Mouse (Mus musculus) layer of hippocampus, adult 18-20 months (tissue): ENCODE measurements around the gene Krt20. TPM values are rescaled to one million over a fixed set of nuclear protein-coding genes. Genes with fewer than 3 reads are reported as not detected.

ENCODE experiments used
- DNase-seq, 2 experiments: peaks; one replicate each; pipeline ENCODE4 v3.0.0; 2022; ENCODE audit warnings: low spot score in 2 of 2
- total RNA-seq, 2 experiments: library from RNA; stranded (reverse); gene quantifications; 2 replicates each; pipeline ENCODE4 v1.2.3; 2021

Krt20 gene
- total RNA-seq, 2 experiments from 2014 or later, result not detected

DNA sequence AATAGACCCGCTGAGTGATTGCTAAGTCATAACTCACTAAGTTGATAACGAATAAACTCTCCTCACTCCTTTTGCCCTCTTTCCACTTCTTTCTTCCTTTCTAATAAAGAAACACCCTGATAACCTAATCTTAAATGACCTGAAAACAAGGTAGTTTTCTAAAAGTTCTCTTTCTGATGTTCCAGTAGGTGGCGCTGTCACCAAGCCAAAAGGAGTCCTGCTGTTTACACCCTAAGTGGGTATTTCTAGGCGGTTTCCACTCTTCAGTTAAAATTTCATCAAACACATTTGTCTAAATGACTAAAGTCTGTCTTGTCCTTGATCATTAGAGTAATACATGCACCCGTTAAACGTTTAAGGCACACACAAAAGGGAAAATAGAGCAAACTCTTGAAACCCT, 24.7 kb downstream of the Krt20 start:
- DNase-seq, result peak in 1 of 2 experiments; percentile 49

DNA sequence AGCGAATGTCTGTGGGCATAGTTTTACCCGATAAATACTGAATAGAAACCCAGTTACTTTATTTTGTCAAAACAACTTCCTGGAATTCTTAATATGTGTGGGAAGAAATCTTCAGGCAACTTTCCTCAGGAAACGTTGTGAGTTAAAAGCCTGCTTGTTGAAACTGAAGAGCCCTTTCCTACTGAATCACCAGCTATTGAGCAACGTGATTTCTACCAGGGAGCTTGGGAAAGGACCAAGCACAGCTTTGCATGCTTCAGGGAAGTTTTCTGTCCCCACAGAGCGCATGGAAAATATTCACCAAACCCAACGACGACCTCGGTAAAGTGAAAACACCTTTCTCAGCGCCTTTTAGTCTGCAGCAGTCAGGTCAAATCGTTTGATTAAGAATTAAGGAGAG, 31.8 kb downstream of the Krt20 start:
- DNase-seq, result no peak

DNA sequence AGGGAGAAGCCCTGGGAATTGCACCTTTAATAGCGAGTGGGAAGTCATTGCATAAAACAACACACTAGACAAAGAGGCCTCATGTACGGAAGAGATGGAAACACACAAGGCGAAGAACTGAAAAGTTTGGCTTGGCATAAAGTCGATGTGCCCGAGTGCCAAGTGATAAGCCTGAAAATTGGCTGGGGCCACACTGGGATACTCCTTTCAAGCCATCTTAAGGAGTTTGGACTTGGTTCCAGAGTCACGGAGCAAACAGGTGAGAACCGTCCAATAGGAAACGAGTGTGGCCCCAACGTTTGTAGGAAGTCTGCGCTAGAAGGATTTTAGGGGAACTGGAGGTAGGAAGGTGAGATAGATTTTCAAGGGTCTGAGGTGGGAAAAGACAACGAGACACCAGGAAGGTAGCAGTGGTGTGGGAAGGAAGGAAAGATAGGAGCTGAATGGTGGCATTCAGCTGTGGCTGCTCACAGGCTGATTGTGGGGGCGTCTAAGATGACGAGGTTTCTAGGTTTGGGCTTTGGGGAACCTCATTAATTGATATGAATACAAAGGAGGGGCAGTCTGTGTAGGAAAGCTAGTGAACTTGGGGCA, 37.9 kb downstream of the Krt20 start:
- no peak for DNase-seq

DNA sequence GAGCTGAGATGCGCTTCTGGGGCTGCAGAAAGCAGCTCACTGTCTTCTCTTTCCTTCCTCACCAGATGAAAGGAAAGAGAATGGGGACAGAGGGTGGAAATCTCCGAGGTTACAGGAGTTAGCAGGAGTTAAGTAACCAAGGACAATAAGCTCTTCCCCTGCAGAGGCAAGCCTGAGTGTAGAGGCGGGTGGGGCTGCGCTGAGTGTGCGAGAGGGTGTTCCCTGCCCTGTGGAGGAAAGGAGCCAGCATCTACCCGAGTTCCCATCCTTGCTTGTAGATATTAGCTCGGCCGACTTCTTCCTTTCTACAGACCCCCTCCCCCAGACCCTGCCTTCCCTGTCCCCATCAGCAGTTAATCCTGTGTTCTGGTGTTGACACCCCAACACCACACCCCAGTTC, 39.1 kb downstream of the Krt20 start:
- no peak for DNase-seq

DNA sequence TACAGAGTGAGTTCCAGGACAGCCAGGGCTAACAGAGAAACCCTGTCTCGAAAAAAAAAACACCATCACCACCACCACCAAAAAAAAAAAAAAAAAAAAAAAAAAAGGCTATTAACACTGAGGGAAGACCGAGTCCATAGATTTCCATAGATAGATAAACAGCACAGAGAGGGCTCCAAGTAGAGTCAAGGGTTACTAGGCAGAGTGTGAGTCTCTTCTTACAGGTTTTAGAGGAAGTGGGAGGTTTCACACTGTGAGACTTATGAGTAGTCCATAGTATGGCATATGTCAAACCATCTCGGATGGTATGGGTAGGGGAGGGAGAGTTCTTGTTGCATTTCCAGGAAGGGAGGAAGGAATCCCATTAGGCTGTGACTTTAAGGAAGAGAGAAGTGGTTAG, 39.9 kb downstream of the Krt20 start:
- DNase-seq, result no peak

DNA sequence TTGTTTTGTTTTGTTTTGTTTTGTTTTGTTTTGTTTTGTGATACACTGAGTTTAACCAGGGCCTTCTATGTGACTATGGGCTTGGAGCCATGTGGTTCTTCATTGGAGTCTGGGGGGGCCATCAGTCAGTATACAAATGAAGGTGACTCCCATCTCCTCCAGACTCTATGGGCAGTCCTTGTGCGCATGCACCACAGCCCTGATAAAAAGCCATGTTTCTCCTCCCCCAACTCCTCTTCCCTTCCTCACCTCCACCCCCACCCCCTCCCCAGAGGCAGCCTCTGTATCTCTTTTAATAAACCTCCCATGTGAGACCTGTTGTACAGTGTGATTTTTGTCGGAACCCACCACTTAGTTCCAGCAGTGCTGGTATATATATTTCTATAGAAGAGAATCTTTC, 41.3 kb downstream of the Krt20 start:
- DNase-seq, result no peak

DNA sequence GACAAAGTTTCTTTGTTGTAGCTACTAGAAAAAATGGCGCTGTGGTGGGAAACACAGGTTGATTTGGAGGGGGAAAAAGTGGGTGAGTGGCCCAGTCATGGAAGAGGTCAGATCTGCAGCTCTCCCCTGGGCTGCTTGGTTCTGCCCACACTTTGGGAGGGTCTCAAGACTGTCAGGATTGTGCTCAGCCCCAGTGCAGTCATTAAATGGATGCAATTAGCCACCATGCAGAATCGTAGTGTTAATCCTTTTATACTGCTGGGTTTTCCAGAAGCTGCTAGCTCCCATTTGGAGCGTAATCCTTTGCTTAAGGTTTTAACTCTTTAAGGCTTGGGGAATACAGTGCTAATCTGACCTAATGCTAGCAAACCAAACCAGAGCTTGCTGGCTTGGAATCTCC, 41.9 kb downstream of the Krt20 start:
- no peak for DNase-seq

DNA sequence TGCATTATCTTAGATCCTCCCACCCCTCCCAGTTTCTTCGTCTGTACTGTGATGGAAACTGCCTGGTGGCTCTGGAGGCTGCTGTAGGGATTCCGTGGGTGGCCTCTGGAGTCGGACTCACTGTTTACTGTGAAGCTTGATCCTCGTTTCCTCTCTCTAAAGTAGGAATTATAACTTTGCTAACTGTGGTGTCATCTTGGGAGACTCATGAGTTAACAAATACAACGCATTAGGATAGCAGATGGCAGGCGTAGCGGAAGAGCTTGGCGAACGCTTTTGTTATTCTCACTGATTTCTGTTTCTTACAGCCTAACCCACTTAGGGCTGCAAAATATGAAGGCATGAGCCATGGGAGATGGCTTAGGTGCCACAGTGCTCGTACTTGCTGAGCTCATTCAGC, 45.5 kb downstream of the Krt20 start:
- DNase-seq, result peak in 1 of 2 experiments; percentile 67

DNA sequence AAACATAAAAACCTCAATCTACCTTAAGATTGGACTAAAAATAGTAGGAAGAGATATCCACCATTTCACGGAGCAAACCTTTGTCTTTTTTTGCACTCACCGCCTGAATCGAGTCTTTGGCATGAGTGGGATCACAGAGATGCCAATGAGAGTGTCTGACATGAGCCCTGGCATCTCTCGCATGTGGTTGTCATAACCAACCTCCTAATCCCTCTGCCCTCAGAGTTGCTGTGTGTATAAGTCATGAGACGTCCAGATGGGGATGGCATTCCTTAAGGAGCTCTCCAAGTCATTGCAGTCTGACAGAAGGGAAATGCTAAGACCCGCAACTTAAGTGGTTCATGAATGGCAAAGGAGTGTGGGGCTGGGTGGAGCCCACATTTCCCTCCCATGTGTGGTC, 46.6 kb downstream of the Krt20 start:
- no peak for DNase-seq

DNA sequence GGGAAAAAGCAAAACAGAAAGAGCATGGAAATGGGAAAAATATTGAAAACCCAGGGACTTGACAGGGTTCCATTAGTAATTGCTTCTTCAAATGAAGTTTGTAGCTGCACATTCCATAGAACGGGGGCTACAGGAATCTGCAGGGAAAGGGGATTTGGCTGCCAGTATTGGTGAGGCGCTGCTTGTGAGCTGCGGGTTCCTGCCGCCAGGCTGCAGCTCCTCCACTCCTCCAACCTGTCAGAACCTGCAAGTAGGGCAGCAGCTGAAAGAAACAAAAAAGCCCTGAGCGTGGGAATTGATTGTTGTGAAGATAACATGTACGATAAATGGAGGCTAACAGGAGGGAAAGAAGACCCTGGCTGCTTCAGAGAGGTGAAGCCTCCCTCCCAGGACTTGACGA, 47.1 kb downstream of the Krt20 start:
- no peak for DNase-seq

DNA sequence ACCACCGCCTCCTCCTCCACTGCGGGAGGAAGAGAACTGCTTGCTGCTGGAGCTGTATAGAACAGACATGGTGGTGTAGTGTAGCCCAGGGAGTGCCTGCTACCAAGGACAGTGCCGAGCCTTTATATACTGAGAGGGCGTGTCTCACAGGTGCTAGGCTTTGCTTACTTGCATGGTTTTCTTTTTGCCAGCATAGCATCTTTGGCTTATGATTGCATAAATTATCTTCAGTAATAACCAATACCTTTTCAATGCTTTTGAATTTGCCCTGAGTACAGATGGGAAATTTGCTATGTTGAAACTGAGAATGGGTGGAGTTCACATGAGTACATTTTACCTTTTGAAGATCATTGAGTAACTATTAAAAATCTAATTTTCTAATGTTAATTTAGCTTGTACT, 48.7 kb downstream of the Krt20 start, which contains the start of gene Krt10:
Krt10 (minus strand) TSS at position 101 of the 400 bp plus-strand sequence.
- no peak for DNase-seq

DNA sequence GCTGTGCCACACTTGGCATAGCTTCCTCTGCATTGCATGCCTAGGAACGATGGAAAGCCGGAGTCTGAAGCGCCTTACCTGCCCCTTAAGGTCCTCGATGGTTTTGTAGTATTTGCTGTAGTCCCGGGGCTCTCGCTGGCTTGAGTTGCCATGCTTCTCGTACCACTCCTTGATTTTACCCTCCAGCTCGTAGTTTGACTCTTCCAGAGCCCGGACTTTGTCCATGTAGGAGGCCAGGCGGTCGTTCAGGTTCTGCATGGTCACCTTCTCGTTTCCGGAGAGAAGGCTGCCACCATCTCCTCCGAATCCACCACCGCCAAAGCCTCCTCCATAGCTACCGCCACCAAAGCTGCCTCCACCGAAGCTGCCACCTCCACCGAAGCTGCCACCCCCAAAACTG, 49.3 kb downstream of the Krt20 start:
- no peak for DNase-seq

DNA sequence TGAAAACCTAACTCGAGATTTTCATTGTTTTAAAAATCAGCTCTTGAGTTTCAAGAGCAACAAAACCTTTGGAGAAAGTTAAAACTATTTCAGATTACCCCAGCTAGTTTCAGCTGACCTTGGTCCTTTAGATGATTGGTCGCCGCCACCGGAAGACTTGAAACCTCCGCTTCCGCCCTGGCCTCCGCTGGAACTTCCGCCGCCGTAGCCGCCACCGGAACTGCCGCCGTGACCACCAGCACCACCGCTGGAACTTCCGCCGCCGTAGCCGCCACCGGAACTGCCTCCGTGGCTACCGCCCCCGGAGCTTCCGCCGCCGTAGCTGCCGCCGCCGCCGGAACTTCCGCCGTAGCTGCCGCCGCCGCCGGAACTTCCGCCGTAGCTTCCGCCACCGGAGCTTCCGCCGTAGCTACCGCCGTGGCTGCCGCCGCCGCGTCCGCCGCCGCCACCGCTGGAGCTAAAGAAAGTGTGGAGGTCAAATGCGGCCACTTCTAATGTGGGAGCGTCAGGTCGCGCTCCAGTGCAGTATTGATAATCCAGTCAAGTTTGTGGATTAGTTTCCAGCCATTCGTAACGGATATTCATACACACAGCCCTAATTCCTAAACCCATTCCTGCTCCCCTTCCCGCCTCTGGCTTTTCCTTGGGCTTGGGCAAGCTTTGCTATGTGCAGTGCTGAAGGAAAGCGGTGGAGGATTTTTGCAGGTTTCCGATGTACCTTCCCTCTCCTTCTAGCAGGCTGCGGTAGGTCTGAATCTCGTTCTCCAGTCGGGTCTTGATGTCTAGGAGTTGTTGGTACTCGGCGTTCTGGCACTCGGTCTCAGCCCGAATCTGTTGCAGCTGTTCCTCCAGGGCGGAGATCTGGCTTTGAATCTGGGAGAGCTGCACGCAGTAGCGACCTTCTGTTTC, 51.9 kb downstream of the Krt20 start:
- peak; percentile 83 to 90 for DNase-seq

DNA sequence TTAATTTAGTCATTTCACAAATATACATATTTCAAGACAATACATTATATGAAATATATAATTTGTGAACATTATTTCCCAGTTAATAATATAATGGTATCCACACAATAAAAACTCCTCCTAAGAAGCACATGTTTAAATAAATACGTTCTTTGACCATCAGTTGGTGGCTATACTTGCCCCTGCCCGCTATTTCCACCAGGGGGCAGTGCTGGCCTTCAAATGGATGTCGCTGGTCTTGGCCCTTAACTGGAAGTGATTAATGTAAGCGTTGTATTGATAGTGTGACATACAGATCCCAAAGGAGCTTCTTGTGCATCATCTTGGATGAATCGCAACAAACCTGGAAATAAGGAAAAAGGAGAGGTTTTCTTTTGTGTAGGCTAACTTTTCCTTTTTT, 58.4 kb downstream of the Krt20 start:
- DNase-seq, result peak in 1 of 2 experiments; percentile 85

Other genes with a start within 250 kb of the Krt20 start
- 10 to 100 TPM; 54.5 to 55.7 TPM for gene Smarce1, start 207.1 kb downstream of the Krt20 start, total RNA-seq
- 10 to 100 TPM; 22.1 to 24.5 TPM for gene Krt222, start 194.1 kb downstream of the Krt20 start, total RNA-seq
- gene Krt24, start 152.9 kb downstream of the Krt20 start, total RNA-seq, result not detected
- not detected for gene Krt25, start 115.2 kb downstream of the Krt20 start, total RNA-seq
- gene Krt26, start 100.2 kb downstream of the Krt20 start, total RNA-seq, result not detected
- gene Krt27, start 87.0 kb downstream of the Krt20 start, total RNA-seq, result not detected
- gene Krt28, start 63.2 kb downstream of the Krt20 start, total RNA-seq, result under 1 TPM; 0.20 to 0.25 TPM
- 10 to 100 TPM; 12.2 to 13.4 TPM for gene Krt10, start 48.8 kb downstream of the Krt20 start, total RNA-seq
- 1 to 10 TPM; 1.0 to 1.1 TPM for gene Krt12, start 15.9 kb downstream of the Krt20 start, total RNA-seq
- not detected for gene Krt23, start 55.0 kb upstream of the Krt20 start, total RNA-seq
- gene Krt39, start 83.2 kb upstream of the Krt20 start, total RNA-seq, result not detected
- not detected for gene Krt40, start 105.0 kb upstream of the Krt20 start, total RNA-seq
- gene Krtap3-3, start 112.7 kb upstream of the Krt20 start, total RNA-seq, result not detected
- not detected for gene Krtap3-2, start 118.7 kb upstream of the Krt20 start, total RNA-seq
- gene Gm11939, start 121.3 kb upstream of the Krt20 start, total RNA-seq, result not detected
- not detected for gene Krtap3-1, start 128.5 kb upstream of the Krt20 start, total RNA-seq
- not detected for gene Krtap1-5, start 142.9 kb upstream of the Krt20 start, total RNA-seq
- not detected for gene Krtap1-4, start 145.5 kb upstream of the Krt20 start, total RNA-seq
- not detected for gene Krtap1-3, start 153.2 kb upstream of the Krt20 start, total RNA-seq
- not detected for gene Krtap9-3, start 160.0 kb upstream of the Krt20 start, total RNA-seq
- gene Gm11938, start 165.2 kb upstream of the Krt20 start, total RNA-seq, result not detected
- not detected for gene Gm11937, start 172.0 kb upstream of the Krt20 start, total RNA-seq
- gene Krtap2-4, start 176.7 kb upstream of the Krt20 start, total RNA-seq, result not detected
- not detected for gene Gm11562, start 182.3 kb upstream of the Krt20 start, total RNA-seq
- not detected for gene Krtap4-1, start 190.1 kb upstream of the Krt20 start, total RNA-seq
- gene Krtap4-2, start 196.9 kb upstream of the Krt20 start, total RNA-seq, result not detected
- gene Krtap4-7, start 205.9 kb upstream of the Krt20 start, total RNA-seq, result not detected
- gene Gm11555, start 212.1 kb upstream of the Krt20 start, total RNA-seq, result not detected
- gene Gm11563, start 220.8 kb upstream of the Krt20 start, total RNA-seq, result not detected
- gene Krtap4-6, start 227.8 kb upstream of the Krt20 start, total RNA-seq, result not detected